Mouse (Mus musculus) cerebellum, adult 11-12 months (tissue): ENCODE results near the gene Pln.
A peak's percentile ranks its signal among the peaks of the same experiment; 100 is the strongest.

Source experiments
- DNase-seq: peaks from one replicate; pipeline ENCODE4 v3.0.0; 2022

The Pln gene

DNA sequence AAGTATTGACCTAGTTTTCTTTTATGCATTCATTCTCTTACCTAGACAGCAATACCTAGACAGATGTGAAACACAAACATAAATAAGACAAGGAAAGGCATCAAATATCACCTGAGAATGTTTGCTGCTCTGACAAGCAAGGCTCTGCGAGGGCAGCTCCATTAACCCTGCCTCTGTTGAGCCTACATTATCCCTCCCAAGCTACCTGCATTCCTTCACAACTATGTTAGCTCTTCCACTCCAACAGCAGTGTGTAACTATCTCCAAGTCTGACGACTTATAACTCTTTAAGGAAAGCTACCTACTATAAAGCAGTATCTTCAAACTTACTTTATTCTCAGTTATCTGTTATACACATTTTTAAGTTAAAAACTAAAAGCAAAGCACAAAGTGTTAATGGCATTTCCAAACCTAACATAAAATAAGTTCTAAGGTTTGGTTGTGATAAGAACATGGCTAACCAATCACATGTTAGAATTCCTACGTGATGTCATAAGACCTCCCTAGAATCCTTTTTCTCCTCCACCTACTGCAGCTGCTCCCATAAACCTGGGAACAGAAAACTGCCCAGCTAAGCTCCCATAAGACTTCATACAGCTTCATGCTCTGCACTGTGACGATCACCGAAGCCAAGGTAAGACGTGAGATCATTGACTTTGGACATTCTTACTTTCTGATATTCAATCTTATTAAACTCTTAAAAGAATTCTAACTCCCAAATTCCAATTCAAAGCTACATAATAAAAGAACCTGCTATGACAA is at the start of gene Pln:
Pln (plus strand) TSS at position 506 of the 762 bp plus-strand sequence.
- no peak for DNase-seq

DNA sequence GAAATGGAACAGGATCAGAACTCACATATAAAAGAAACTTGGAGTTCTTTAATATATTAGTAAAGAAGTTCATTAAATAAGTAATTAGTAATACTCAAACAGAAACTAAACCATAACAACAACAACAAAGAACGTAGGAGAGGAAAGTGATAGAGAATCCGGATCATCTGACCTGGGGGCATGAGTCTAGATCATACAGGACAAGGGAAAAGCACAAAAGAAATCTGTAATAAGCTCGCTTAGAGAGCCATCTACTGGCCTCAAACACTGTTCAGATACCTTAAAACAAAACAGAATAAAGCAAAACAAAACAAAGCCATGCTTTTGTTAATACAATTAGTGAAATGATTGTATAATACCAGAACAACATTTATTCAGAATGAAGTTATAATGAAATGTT is 31.6 kb upstream of the Pln start:
- no peak for DNase-seq

DNA sequence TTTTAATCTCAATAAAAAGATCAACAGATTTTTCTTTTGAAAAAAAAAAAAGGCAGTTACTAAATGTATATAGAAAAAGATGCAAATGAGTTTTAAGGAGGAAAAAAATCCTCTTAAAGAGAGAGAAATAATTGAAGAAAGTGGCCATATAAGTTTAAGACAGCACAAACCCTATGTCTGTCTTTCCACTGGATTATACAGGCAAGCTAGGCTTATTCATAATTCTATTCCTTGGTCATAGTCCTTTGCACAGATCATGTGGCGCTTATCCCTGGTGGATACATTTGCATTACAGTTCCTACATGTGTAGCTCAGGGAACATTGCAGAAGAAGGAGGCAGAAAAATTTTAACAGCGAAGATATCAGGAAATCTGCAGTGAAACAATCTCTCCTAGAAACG is 30.8 kb upstream of the Pln start:
- DNase-seq: no peak

DNA sequence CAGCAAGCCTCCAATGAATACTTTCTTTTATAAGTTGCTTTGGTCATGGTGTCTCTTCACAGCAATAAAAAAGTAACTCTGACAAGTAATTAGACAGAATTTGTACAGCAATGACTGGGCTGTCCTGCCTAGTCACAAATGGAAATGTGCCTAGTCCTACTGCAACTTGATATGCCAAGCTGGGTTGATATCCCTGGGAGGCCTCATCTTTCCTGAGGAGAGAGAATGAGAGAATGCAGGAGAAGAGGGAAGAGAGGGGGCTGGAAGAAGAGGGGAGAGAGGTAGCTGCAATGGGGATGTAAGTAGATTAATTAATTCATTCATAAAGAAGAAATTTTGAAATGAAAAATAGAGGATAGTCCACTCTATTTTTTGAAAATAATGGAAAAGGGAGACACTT is 14.1 kb upstream of the Pln start:
- no peak for DNase-seq

DNA sequence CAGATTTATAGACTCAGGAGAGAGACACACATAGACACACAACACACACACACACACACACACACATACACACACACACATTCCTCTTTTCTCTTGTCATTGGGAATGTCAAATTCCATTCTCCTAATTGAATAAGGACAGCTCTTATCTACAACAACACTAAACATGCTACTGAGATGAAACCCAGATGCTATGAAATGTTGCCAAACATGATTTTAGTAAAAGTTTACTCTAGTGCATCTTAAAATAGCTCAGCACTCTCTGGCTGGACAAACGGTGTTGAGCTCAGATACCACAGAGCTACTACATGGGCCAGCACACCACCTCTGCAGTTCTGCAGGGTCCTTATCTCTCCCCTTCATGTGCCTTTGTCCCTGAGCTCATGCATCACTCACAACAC is 12.8 kb upstream of the Pln start:
- no peak for DNase-seq

DNA sequence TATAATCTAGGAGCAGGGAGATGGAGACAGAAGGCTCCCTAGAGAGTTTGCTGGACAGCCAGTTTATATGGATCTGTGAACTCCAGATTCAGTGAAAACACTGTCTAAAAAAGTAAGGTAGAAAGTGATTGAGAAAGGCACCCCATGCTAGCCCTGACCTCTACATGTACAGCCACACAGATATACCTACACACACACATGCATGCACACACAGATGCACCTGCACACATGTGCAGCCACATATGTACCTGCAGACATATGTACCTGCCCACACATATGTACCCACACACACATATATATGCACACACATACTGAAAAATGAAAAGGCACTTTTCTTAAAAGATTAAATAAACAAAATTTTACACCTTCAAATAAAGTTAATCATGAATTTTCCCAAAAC is 11.1 kb upstream of the Pln start:
- no peak for DNase-seq

DNA sequence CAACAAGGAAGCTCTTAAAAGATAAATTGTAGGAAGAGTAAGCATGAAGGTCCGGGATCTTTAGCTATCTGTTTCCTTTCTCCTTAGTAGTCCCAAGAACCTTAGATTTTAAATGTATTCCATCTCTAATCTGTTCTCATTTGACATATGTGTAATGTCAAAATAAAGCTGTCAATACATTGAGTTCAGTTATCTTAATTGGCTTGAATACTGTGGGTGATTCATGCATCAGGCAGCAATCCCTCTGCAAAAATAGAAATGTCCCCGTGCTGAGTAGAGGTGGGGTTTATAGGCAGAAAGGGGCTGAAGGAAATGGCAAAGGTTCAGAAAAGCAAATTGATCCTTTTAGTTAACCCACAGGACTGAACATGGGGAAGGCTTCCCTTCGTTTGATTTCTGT is 8.2 kb upstream of the Pln start:
- no peak for DNase-seq

DNA sequence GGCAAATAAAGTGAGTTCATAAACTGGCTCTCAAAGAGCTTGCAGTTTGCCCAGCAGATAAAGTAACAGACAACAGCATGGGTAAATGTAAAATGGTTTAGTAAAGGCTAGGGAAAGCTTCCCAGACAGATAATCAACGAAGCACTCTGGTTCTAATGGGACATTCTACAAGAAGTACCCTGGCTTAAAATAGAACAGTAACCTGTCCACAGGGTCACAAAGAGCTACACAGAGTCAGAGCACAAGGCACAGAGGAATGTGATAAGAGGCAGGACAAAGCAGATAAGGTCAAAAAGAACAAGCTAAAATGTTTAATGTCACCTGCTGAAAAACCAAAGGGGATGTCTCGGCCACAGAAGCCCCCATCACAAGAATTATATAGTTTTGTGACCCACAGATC is 4.7 kb upstream of the Pln start:
- DNase-seq: no peak

DNA sequence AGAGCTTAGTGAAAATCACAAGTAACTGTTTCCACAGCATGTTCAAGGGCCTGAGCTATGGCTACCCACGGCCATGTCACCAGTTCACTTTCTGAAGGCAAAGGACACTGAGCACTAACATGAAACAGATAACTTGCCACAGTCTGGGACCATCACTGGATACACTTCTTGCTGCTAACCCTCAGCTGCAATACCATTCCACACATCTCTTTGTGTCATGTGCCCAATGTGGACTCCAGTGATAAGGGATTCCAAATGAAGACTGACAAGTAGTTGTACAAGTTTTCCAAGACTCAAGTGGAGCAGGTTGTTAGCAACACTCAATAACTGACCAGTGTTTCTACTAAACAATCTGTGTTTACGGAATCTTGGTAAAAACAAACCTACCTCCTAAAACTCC is 2.2 kb upstream of the Pln start:
- DNase-seq: no peak

DNA sequence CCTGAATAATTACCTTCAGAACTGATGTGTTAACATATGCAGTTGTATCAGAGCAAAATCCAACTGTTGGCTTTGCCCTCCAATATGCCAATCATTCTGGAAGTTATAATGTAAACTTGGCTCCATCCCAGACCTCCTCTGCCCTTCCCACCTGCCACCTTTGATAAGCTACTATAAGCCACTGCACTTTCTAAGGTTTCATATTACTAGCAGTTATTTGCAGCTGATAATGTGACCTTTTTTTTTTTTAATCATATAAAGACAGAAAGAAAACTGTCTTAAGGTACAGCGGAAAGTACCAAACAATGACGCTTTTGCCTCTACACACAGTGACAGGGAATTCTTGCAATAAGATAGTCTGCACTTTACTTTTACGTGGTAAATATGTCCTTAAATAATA is 1.5 kb upstream of the Pln start:
- DNase-seq: no peak

DNA sequence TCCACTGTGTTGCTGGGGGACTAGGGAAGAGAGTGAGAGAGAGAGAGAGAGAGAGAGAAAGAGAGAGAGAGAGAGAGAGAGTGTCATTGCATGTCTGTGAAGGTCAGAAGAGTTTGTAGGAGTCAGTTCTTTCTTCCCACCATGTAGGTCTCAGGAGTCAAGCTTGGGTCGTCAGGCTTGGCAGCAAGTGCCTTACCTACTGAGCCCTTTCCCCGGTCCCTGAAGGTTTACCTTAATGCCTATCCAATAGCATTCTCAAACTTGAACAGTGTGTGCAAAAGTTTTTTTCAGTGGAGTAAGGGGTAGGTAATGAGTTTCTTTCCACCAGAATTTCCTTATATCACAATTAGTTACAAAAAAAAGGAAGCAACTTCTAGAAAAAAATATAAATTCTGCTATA is 1.6 kb downstream of the Pln start:
- no peak for DNase-seq

DNA sequence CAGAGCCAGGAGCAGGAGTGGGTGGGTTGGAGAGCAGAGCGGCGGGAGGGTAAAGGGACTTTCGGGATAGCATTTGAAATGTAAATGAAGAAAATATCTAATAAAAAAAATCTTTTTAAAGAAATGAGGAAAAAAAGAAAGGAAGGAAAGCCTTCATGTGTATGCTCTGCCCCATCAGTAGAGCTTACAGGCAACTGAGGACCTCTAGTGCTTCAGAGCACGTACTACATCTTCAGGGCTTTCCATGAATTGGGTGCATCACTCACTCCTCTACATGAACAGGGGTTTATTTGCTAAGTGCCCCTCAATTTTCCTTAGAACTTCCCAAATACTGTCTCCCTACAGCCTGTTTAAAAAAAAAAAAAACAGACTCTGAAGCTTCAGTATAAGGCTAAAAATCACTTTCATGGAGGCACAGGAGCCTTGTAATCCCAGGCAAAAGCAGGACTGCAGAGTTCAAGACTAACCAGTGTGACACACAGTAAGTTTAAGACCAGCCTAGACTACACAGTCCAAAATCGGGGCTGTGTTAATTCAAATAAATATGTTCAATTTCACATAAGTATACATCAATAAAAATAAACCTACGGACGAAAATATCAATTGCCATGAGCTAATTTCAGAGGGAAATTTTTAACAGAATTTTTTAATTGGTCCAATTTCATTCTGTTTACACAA is 4.0 kb downstream of the Pln start:
- DNase-seq: no peak

DNA sequence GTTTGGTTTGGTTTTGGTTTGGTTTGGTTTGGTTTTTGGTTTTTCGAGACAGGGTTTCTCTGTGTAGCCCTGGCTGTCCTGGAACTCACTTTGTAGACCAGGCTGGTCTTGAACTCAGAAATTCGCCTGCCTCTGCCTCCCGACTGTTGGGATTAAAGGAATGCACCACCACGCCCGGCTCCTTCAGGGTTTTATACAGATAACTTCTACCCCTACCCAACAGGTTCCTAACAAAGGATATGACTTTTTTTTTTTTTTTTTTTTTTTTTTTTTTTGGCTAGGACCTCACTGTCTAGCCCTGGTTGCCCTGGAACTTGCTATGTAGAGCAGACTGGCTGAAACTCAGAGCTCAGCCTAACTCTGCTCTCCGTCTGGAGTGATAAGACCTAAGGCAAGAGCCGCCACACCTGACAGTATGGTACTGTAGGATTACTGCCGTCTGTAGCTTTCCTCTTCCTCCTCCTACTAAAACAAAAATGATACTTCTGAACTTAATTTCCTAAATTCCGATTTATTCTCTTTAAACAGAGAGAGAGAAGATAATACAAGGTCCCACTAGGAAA is 4.8 kb downstream of the Pln start:
- no peak for DNase-seq

DNA sequence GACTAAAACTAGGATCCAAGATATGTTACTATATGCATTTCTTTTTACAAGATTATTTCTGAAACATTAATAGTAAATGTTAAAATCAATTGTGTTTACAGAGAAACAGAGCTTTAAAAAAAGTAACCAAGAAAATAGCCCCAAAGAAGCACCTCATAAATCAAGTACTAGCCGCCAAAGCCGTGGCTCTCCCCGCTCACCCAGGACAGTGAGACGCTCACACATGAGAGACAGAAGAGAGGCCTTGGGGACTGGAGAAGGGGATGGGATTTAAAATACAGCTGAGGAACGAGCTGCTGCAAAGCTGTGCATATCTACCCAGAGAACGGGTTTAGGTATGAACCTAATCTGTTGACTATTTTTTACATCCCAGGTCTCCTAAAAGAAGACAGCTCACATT is 5.9 kb downstream of the Pln start:
- no peak for DNase-seq

DNA sequence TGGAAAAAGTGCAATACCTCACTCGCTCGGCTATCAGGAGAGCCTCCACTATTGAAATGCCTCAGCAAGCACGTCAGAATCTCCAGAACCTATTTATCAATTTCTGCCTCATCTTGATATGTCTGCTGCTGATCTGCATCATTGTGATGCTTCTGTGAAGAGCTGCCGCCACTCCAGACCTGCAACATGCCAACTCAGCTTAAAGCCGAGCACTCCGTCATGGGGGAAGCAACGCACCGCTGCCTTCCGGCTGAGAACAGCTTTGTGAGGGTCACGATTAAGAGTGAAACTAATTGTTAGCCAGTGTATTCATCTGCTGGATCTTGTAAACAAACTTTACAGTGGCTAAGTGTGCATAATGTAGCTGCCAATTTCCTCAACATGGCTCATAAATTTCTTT is 6.4 kb downstream of the Pln start:
- DNase-seq: no peak

DNA sequence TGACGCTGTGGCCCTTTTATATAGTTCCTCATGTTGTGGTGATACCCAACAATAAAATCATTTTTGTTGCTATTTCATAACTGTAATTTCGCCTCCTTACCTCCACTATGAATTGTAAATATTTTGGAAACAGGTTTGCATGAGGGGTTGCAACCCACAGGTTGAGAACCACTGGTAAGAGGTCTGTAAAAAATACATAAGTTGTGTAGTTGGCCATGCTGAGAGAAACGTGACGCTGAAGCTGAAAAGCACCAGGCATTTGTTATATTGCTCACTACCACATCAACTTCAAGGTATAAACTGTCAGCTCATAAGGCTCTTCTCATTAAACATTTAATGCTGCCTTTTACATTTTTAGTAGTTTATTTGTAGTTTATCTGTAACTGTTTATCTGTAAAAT is 8.0 kb downstream of the Pln start:
- no peak for DNase-seq

DNA sequence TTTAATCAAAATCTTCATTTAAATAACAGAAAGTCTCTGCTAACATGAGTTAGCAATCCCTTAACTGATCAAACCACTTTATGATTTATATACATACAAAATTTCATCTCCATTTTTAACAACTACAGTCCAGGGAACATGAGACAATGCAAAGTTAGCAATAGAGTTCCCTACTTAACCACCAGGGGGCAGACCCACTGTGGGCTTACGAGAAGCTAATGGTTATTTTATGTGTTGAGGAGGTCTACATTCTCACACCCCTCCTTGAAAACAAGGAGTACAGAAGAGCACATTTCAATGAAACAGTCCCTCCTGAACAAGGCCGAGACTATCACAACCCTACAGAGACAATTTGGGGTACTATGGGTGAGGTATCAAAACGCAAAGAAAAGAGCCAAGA is 9.0 kb downstream of the Pln start:
- peak; percentile 20 for DNase-seq

DNA sequence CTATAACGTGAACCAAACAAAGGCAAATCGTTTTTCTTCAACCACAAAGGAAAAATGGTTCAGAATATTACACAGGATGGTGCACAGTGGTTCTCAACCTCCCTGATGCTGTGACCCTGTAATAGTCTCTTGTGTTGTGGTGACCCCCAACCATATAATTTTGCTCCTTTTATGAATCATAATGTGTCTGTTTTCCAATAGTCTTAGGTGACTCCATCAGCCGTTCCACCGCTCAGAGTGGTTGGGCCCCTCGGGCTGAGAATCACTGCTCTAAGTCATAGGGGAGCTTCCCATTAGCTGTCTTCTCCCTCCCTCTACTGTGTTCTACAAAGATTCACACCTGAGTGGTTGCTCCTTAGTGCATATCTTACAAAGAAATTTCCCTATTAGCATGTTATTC is 9.4 kb downstream of the Pln start:
- no peak for DNase-seq

DNA sequence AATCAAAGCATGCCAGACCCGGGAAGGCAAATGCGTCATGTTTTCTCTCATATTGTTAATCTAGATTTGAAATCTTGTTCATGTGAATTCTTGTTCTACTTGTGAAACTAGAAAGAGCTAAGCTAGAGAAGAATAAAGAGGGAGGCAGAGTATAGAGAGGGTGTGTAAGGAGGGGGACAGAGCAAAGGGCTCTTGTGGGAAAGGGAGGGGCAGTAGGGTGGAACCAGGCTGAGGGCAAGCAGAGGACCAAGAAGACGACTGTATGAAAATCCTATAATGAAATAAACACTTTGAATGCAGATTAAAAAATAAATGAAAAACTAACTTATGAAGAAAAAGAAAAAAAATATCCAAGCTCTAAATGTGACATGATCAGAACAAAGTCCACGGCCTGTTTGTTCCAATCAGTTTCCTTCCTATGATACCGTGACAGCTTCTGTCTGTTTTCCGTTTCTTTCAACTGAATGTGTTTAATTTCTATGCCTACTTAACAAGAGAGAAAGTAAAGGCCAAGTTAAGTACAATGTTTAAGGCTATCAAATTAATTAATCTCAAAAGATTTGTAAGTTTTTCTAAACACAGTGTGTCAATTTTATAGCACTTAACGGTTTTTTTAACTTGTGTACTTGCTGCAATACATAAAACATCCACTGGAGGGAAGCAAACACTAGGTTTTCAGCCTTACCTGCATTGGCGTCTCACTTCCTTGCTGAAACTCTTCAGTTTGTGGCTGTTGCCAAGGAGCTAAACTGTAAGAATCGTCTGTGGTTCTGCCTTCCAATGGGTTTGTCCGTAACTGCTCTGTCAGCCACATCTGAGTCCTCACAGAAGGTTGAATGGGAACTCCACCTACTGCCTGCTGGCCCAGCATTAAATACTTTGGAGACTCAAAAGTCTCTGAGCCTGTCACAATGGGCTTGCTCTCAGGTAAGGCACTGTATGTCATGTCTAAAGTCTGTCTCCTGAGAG is 10.6 kb downstream of the Pln start:
- peak; percentile 34 for DNase-seq

DNA sequence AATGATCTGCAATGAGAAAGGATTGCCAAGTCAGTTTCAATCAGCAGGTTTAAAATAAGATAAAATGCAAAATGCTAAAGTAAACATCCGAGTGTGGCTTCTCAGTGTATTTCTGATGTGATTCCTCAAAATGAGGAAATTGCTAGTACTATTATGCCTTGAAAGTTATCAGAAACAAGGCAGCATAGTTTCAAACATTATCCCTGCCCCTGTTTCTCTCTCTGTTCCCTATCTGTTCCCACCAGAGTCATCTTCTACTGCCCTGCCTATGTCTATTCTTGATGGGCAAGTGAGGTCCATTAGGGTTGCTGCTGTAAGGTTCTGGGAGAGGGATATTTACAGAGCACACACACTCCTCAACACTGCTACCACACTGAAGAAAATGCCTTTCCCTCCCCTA is 11.8 kb downstream of the Pln start:
- DNase-seq: no peak

DNA sequence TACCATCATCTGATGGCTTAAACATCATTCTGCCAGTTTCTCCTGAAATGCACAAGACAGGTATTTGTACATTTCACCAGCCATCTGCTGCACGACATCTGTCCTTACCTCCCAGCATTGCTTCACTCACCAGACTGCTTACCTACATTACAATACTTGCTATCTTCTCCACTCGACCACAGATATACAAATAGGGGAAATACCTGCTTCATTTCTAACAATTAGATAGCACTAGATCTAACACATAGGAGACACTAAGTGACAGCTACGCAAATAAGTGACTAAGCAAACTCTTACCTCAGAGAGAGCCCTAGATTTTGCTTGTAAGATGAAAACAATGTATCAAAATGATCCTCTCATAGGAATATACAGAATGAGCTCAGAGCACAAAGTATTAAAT is 16.2 kb downstream of the Pln start:
- DNase-seq: no peak

DNA sequence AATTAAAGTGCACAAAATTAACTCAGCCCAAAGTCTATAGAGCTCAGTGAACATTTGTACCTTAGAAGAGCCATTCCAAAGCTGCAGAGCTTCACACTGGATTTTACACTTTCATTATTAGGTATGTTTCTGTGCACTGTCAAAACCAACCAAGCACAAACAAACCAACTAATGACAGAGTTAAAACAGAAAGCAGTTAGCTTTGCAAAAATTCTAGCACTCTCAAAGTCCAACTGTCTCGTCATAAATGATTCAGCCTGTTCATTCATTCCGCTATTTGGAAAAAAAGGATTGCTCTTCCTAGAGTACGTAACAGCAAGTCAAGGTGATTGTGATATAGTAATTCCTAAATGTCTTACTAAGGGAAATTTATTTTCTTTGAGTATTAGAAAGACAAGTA is 21.5 kb downstream of the Pln start:
- no peak for DNase-seq

DNA sequence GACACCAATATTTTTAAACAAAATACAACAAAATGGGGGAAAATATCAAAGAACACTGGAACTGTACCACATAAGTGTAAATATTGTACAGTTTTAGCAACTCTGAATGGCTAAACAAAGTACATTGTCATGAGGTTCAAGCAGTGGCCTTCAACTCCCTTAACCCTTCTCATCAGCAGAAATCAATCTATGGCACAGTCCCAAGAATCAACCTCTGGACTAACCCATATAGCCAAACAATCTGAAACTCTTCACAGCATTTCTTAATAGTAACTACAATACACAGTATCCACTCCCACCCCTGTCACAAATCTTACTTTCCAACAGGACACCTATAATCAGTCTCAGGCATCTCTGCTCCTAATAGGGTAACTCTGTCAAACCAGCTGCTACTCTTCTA is 26.8 kb downstream of the Pln start:
- DNase-seq: no peak
